Mouse (Mus musculus): ENCODE data around the gene Mrgprb3. TPM values are rescaled to one million over a fixed set of nuclear protein-coding genes. Genes with fewer than 3 reads are reported as not detected.

Gene Mrgprb3
- total RNA-seq (2021), result not detected

DNA sequence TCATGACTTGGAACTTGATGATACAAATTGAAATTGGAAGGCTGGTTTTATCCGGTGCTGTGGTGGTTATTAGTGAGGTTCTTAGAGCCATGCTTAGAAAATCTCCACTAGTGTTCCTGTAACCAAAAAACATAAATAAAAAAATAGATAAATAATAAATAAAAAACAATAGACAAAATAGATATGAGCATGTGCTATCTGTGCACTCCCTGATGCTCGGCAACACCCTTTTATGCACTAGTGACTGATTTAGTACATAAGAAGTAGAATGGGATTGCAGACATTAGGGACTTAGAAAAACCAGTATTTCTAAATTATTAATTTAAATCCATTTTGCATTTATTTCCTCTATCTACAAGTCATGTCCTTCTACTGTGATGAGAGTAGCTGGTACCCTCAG, at the start of gene Mrgprb3:
Gene Mrgprb3, minus strand, starts transcription at position 101 of the 400 bp plus-strand sequence.
- DNase-seq (ENCODE audit: extremely low spot score in 1 of 2, low spot score in 1 of 2), result no peak

Other genes starting within 250 kb of the Mrgprb3 start
- gene Mrgprb1, start 187.5 kb downstream of the Mrgprb3 start, total RNA-seq (2021), result under 1 TPM in 1 of 2 experiments, not detected in 1; 0.27 TPM
- gene Mrgprx2, start 144.5 kb downstream of the Mrgprb3 start, total RNA-seq (2021), result not detected
- not detected for gene Mrgprb2, start 85.7 kb downstream of the Mrgprb3 start, total RNA-seq (2021)
- gene Zdhhc13, start 145.2 kb upstream of the Mrgprb3 start, total RNA-seq (2021), result 10 to 100 TPM; 25.6 TPM
- not detected for gene Csrp3, start 204.2 kb upstream of the Mrgprb3 start, total RNA-seq (2021)
- gene E2f8, start 237.8 kb upstream of the Mrgprb3 start, total RNA-seq (2021), result under 1 TPM; 0.59 TPM